ENCODE assay signal across 8 mouse cellular contexts in genomic region chr17:33954646-33955554, GRCm38 (mm10). TPM values are rescaled to one million over a fixed set of nuclear protein-coding genes. Genes with fewer than 3 reads are reported as not detected.
DNase-seq lines count a peak whose midpoint lies in the region; ATAC-seq and TF ChIP-seq lines count a peak whose summit lies in the region.

No protein-coding gene starts in this region.

- peak overlapping the region; percentile 96 for H3K4me2 ChIP-seq in heart, embryonic 11.5 days
- H3K4me2 ChIP-seq in embryonic facial prominence, embryonic 11.5 days (ENCODE audit: low read depth, low read length), result peak overlapping the region; percentile 97
- H3K4me2 ChIP-seq in hindbrain, postnatal 0 days (ENCODE audit: low read depth, low read length), result peak overlapping the region; percentile 85

- H3K79me3 ChIP-seq in C2C12 (ENCODE audit: low read depth), result peaks cover 36% of the 10 kb centered on the region

- H3K4me1 ChIP-seq in heart, embryonic 11.5 days (ENCODE audit: control insufficient read depth, insufficient read depth, low read length), result peaks cover 45% of the 10 kb centered on the region
- H3K4me1 ChIP-seq in embryonic facial prominence, embryonic 11.5 days (ENCODE audit: control insufficient read depth, insufficient read depth, low read length), result peaks cover 16% of the 10 kb centered on the region
- H3K4me1 ChIP-seq in hindbrain, postnatal 0 days (ENCODE audit: insufficient read depth, low read length), result peaks cover 17% of the 10 kb centered on the region
- peaks cover 62% of the 10 kb centered on the region for H3K4me1 ChIP-seq in midbrain, embryonic 10.5 days

- TF ChIP-seq CTCF in C2C12 (IDR thresholded peaks at IDR 0.05; ENCODE audit: control insufficient read depth, insufficient read depth, insufficient read length), result no peak
- no peak for TF ChIP-seq CTCF in hindbrain, postnatal 0 days (IDR thresholded peaks at IDR 0.05; ENCODE audit: low read depth)

- under 1% methylated on average over 33 of the region's 33 CpGs for WGBS in heart, embryonic 11.5 days (ENCODE audit: insufficient replicate concordance)
- WGBS in embryonic facial prominence, embryonic 11.5 days, result under 1% methylated on average over 33 of the region's 33 CpGs
- WGBS in hindbrain, postnatal 0 days, result under 1% methylated on average over 33 of the region's 33 CpGs
- WGBS in midbrain, embryonic 10.5 days, result under 1% methylated on average over 33 of the region's 33 CpGs

- peak overlapping the region; percentile 85 for H3K9ac ChIP-seq in heart, embryonic 11.5 days (ENCODE audit: low read depth, low read length)
- peak overlapping the region; percentile 99 for H3K9ac ChIP-seq in embryonic facial prominence, embryonic 11.5 days (replicated peaks; ENCODE audit: low read length)
- H3K9ac ChIP-seq in hindbrain, postnatal 0 days (replicated peaks; ENCODE audit: low read length), result peak overlapping the region; percentile 77

- peak overlapping the region; percentile 70 for H3K4me3 ChIP-seq in heart, embryonic 11.5 days (ENCODE audit: low read depth, low read length)
- peak overlapping the region; percentile 97 for H3K4me3 ChIP-seq in C2C12 (ENCODE audit: insufficient read depth, poor library complexity, severe bottlenecking)
- peak overlapping the region; percentile 89 for H3K4me3 ChIP-seq in embryonic facial prominence, embryonic 11.5 days (ENCODE audit: low read depth, low read length)
- H3K4me3 ChIP-seq in hindbrain, postnatal 0 days (ENCODE audit: low read length), result peak overlapping the region; percentile 56
- peak overlapping the region; percentile 99 for H3K4me3 ChIP-seq in midbrain, embryonic 10.5 days

- H3K9me3 ChIP-seq in heart, embryonic 11.5 days (replicated peaks; ENCODE audit: control insufficient read depth, low read length), result no peaks in the 10 kb centered on the region
- no peaks in the 10 kb centered on the region for H3K9me3 ChIP-seq in embryonic facial prominence, embryonic 11.5 days (replicated peaks; ENCODE audit: control insufficient read depth, low read length)
- no peaks in the 10 kb centered on the region for H3K9me3 ChIP-seq in hindbrain, postnatal 0 days (ENCODE audit: low read length)
- no peaks in the 10 kb centered on the region for H3K9me3 ChIP-seq in midbrain, embryonic 10.5 days (replicated peaks)

- H3K36me3 ChIP-seq in heart, embryonic 11.5 days (ENCODE audit: control insufficient read depth, insufficient read depth, low read length), result peaks cover 17% of the 10 kb centered on the region
- H3K36me3 ChIP-seq in C2C12 (ENCODE audit: control insufficient read depth, insufficient read depth), result peaks cover 43% of the 10 kb centered on the region
- H3K36me3 ChIP-seq in embryonic facial prominence, embryonic 11.5 days (replicated peaks; ENCODE audit: control insufficient read depth, insufficient read depth, low read depth, low read length), result peaks cover 5% of the 10 kb centered on the region
- H3K36me3 ChIP-seq in hindbrain, postnatal 0 days (ENCODE audit: insufficient read depth, low read length), result peaks cover 28% of the 10 kb centered on the region
- H3K36me3 ChIP-seq in midbrain, embryonic 10.5 days, result peaks cover 66% of the 10 kb centered on the region

- peak overlapping the region; percentile 96 for H3ac ChIP-seq in C2C12 (ENCODE audit: control insufficient read depth, insufficient read length, low read depth)

- DNase-seq in heart, adult 9 months (ENCODE audit: low spot score in 2 of 2), result no peak
- no peak for DNase-seq in embryonic facial prominence, embryonic 11.5 days (ENCODE audit: low spot score)
- DNase-seq in hindbrain, postnatal 0 days (ENCODE audit: low spot score), result no peak
- no peak for DNase-seq in midbrain, embryonic 10.5 days (ENCODE audit: low spot score)
- no peak for DNase-seq in gastrocnemius, postnatal 25 days
- no peak for DNase-seq in right cerebral cortex, postnatal 36 days (ENCODE audit: low spot score in 2 of 2)

- H3K27ac ChIP-seq in heart, embryonic 11.5 days (ENCODE audit: low read depth, low read length), result peak overlapping the region; percentile 86
- peak overlapping the region; percentile 94 for H3K27ac ChIP-seq in embryonic facial prominence, embryonic 11.5 days (replicated peaks; ENCODE audit: low read depth, low read length)
- peak overlapping the region; percentile 90 for H3K27ac ChIP-seq in hindbrain, postnatal 0 days
- peak overlapping the region; percentile 98 for H3K27ac ChIP-seq in midbrain, embryonic 10.5 days (replicated peaks)

- H3K27me3 ChIP-seq in heart, embryonic 11.5 days (ENCODE audit: control insufficient read depth, insufficient read depth, low read length), result no peaks in the 10 kb centered on the region
- H3K27me3 ChIP-seq in C2C12 (ENCODE audit: control insufficient read depth, insufficient read depth, insufficient read length), result no peaks in the 10 kb centered on the region
- H3K27me3 ChIP-seq in embryonic facial prominence, embryonic 11.5 days (ENCODE audit: control insufficient read depth, insufficient read depth, low read length), result no peaks in the 10 kb centered on the region
- H3K27me3 ChIP-seq in hindbrain, postnatal 0 days (ENCODE audit: insufficient read depth, low read length), result no peaks in the 10 kb centered on the region
- no peaks in the 10 kb centered on the region for H3K27me3 ChIP-seq in midbrain, embryonic 10.5 days (ENCODE audit: low read depth, poor library complexity, severe bottlenecking)

- ATAC-seq in heart, embryonic 11.5 days (replicated peaks; ENCODE audit: insufficient number of reproducible peaks, low FRiP score, low TSS enrichment), result peak; percentile 14; the same call in 1 of the 2 replicates
- no peak for ATAC-seq in embryonic facial prominence, embryonic 11.5 days (replicated peaks; ENCODE audit: insufficient number of reproducible peaks, low FRiP score, low TSS enrichment, low read depth)
- ATAC-seq in hindbrain, postnatal 0 days, result peak; percentile 31; the same call in 1 of the 2 replicates

- peaks cover 48% of the 10 kb centered on the region for H3K79me2 ChIP-seq in C2C12 (ENCODE audit: control insufficient read depth, insufficient read depth)

TF ChIP-seq in C2C12, 6 proteins besides CTCF, POLR2A, EP300 and RAD21:
- no peak for TF ChIP-seq MYOG (IDR thresholded peaks at IDR 0.05; ENCODE audit: control insufficient read depth, extremely low read depth, insufficient read length)
- no peak for TF ChIP-seq FOSL1 (IDR thresholded peaks at IDR 0.05; ENCODE audit: insufficient read depth, low read length, poor library complexity, severe bottlenecking)
- no peak for TF ChIP-seq MAX (IDR thresholded peaks at IDR 0.05)
- TF ChIP-seq MYOD1 (IDR thresholded peaks at IDR 0.05; ENCODE audit: control insufficient read depth, insufficient read length, low read depth), result no peak
- TF ChIP-seq CEBPB (IDR thresholded peaks at IDR 0.05; ENCODE audit: low read depth), result no peak
- no peak for TF ChIP-seq USF1 (IDR thresholded peaks at IDR 0.05; ENCODE audit: low read depth)

RNA-seq across cellular contexts. Expression of gene Vps52, which starts 0.7 kb away (rescaled TPM):
- 28.1 and 29.5 TPM in 2 replicates for polyA plus RNA-seq in heart, embryonic 11.5 days (2014; fragmentation: Nextera tagmentation; extraction: Ambion mirVana)
- 24.4 TPM for polyA plus RNA-seq in C2C12 (2012; fragmentation: generic; extraction: Trizol)
- 26.9 and 27.7 TPM in 2 replicates for polyA plus RNA-seq in embryonic facial prominence, embryonic 11.5 days (2014; fragmentation: Nextera tagmentation; extraction: Ambion mirVana)
- total RNA-seq in hindbrain, postnatal 0 days (2014; rRNA removed), result 55.6 and 57.4 TPM in 2 replicates
- polyA plus RNA-seq in hindbrain, postnatal 0 days (2015; fragmentation: Nextera tagmentation; extraction: Ambion mirVana), result 62.1 and 63.2 TPM in 2 replicates
- 53.5 and 61.0 TPM in 2 replicates for polyA plus RNA-seq in midbrain, embryonic 10.5 days (2016; fragmentation: Nextera tagmentation; extraction: Ambion mirVana)
- total RNA-seq in gastrocnemius, postnatal 25 days (2021), result 10 to 100 TPM; 27.2 to 28.8 TPM

RNA-seq across cellular contexts. Expression of gene Rps18, which starts 0.9 kb away (rescaled TPM):
- 1,135 and 1,150 TPM in 2 replicates for polyA plus RNA-seq in heart, embryonic 11.5 days (2014; fragmentation: Nextera tagmentation; extraction: Ambion mirVana)
- 517 TPM for polyA plus RNA-seq in C2C12 (2012; fragmentation: generic; extraction: Trizol)
- 1,395 and 1,560 TPM in 2 replicates for polyA plus RNA-seq in embryonic facial prominence, embryonic 11.5 days (2014; fragmentation: Nextera tagmentation; extraction: Ambion mirVana)
- total RNA-seq in hindbrain, postnatal 0 days (2014; rRNA removed), result 1,180 and 1,309 TPM in 2 replicates
- 904 and 918 TPM in 2 replicates for polyA plus RNA-seq in hindbrain, postnatal 0 days (2015; fragmentation: Nextera tagmentation; extraction: Ambion mirVana)
- polyA plus RNA-seq in midbrain, embryonic 10.5 days (2016; fragmentation: Nextera tagmentation; extraction: Ambion mirVana), result 1,339 and 1,576 TPM in 2 replicates
- total RNA-seq in gastrocnemius, postnatal 25 days (2021), result 100 to 1,000 TPM; 330 to 347 TPM

RNA-seq across cellular contexts. Expression of gene B3galt4, which starts 3.6 kb away (rescaled TPM):
- polyA plus RNA-seq in heart, embryonic 11.5 days (2014; fragmentation: Nextera tagmentation; extraction: Ambion mirVana), result 2.8 and 5.9 TPM in 2 replicates
- 1.5 TPM for polyA plus RNA-seq in C2C12 (2012; fragmentation: generic; extraction: Trizol)
- polyA plus RNA-seq in embryonic facial prominence, embryonic 11.5 days (2014; fragmentation: Nextera tagmentation; extraction: Ambion mirVana), result 2.9 and 3.2 TPM in 2 replicates
- total RNA-seq in hindbrain, postnatal 0 days (2014; rRNA removed), result 8.9 and 12.3 TPM in 2 replicates
- polyA plus RNA-seq in hindbrain, postnatal 0 days (2015; fragmentation: Nextera tagmentation; extraction: Ambion mirVana), result 10.7 and 11.6 TPM in 2 replicates
- 4.1 and 6.4 TPM in 2 replicates for polyA plus RNA-seq in midbrain, embryonic 10.5 days (2016; fragmentation: Nextera tagmentation; extraction: Ambion mirVana)
- 1 to 10 TPM; 1.8 to 1.9 TPM for total RNA-seq in gastrocnemius, postnatal 25 days (2021)

RNA-seq across cellular contexts. Expression of gene Wdr46, which starts 14.4 kb away (rescaled TPM):
- 18.3 and 19.7 TPM in 2 replicates for polyA plus RNA-seq in heart, embryonic 11.5 days (2014; fragmentation: Nextera tagmentation; extraction: Ambion mirVana)
- 64.8 TPM for polyA plus RNA-seq in C2C12 (2012; fragmentation: generic; extraction: Trizol)
- polyA plus RNA-seq in embryonic facial prominence, embryonic 11.5 days (2014; fragmentation: Nextera tagmentation; extraction: Ambion mirVana), result 25.2 and 28.6 TPM in 2 replicates
- 16.6 and 16.8 TPM in 2 replicates for total RNA-seq in hindbrain, postnatal 0 days (2014; rRNA removed)
- polyA plus RNA-seq in hindbrain, postnatal 0 days (2015; fragmentation: Nextera tagmentation; extraction: Ambion mirVana), result 16.7 and 17.9 TPM in 2 replicates
- 47.8 and 52.5 TPM in 2 replicates for polyA plus RNA-seq in midbrain, embryonic 10.5 days (2016; fragmentation: Nextera tagmentation; extraction: Ambion mirVana)
- total RNA-seq in gastrocnemius, postnatal 25 days (2021), result 10 to 100 TPM in 1 of 2 experiments, 1 to 10 TPM in 1; 9.7 to 11.6 TPM

RNA-seq across cellular contexts. Expression of gene Pfdn6, which starts 14.8 kb away (rescaled TPM):
- 147 and 151 TPM in 2 replicates for polyA plus RNA-seq in heart, embryonic 11.5 days (2014; fragmentation: Nextera tagmentation; extraction: Ambion mirVana)
- 130 TPM for polyA plus RNA-seq in C2C12 (2012; fragmentation: generic; extraction: Trizol)
- 202 and 211 TPM in 2 replicates for polyA plus RNA-seq in embryonic facial prominence, embryonic 11.5 days (2014; fragmentation: Nextera tagmentation; extraction: Ambion mirVana)
- 25.2 and 43.1 TPM in 2 replicates for total RNA-seq in hindbrain, postnatal 0 days (2014; rRNA removed)
- 168 and 195 TPM in 2 replicates for polyA plus RNA-seq in hindbrain, postnatal 0 days (2015; fragmentation: Nextera tagmentation; extraction: Ambion mirVana)
- 214 and 240 TPM in 2 replicates for polyA plus RNA-seq in midbrain, embryonic 10.5 days (2016; fragmentation: Nextera tagmentation; extraction: Ambion mirVana)
- total RNA-seq in gastrocnemius, postnatal 25 days (2021), result 10 to 100 TPM; 52.3 to 55.8 TPM
